Mouse (Mus musculus): ENCODE data around the gene Ccdc78. TPM values are rescaled to one million over a fixed set of nuclear protein-coding genes. Genes with fewer than 3 reads are reported as not detected.
"Not testable (repeated sequence)": the region's sequence is repeated elsewhere in the genome, so short reads cannot be mapped to it uniquely, and the experiment has no call there.

Gene Ccdc78
- not detected for total RNA-seq (2021)
- long read RNA-seq, experiment 1, result 0 reads
- long read RNA-seq, experiment 2, result 0 reads

DNA sequence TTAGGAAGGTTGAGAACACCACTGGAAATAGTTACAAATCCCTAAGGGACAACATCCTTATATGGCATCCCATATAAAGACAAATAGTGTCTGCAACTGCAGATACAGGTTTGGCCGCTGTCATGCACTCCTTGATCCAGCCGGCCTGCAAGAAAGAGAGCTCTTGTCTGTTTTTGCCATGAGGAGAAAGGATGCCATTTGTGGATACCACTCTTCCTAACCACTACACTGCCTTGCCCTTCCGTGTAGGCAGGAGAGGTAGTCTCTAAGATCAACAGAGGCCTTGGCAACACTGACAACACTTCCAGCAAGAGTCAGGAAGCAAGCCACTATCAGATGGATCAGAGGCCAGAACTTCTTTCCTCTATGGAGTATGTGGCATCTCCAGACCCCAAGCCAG lies at the start of gene Ccdc78:
TSS of gene Ccdc78 (plus strand) at position 301 of the 400 bp plus-strand sequence.
- DNase-seq, result no peak
- Histone ChIP-seq H3K4me3 (peak within 1 kb of the TSS; percentile 75), H3K27ac (peak within 1 kb of the TSS; percentile 88)
- intact Hi-C loops (cut with DNase I), result no loop called here
- no peak for TF ChIP-seq CTCF (IDR thresholded peaks at IDR 0.05)

DNA sequence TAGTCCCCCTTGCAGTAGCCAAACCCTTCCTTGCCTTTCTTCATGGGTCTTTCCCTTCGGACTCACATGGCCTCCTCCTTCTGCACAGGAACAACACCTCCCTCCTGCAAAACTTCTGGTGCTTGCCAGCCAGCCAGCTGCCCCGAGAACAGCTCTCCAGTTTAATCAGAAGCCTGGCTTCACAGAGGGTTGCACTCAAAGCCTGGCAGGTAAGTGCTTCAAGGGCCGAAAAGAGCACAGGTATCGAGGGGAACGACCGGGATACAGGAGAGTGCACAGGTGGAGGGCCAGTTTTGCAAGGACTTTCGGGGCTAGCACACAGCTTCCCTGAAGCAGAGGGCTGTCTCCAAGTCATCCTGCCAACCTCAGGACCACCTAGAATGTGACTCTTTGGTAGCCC lies 47.5 kb upstream of the Ccdc78 start:
- TF ChIP-seq CTCF (IDR thresholded peaks at IDR 0.05), result no peak
- no peak overlapping the region for H3K27ac ChIP-seq
- no peak overlapping the region for H3K4me3 ChIP-seq
- intact Hi-C loops (cut with DNase I), result no loop called here
- DNase-seq, result no peak

DNA sequence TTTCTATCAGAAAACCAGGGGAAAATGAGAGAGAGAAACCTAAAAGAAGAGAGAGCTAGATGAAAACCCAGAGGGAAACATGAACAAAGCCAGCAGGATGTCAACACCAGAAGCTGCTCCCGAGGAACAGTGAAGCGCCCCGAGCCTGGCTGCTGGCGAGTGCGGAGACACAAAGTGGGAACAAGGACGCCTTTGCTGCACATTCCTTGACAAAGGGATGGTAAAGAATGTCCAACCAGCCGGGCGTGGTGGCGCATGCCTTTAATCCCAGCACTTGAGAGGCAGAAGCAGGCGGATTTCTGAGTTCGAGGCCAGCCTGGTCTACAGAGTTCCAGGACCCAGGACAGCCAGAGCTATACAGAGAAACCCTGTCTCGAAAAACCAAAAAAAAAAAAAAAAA lies 44.9 kb upstream of the Ccdc78 start:
- H3K4me3 ChIP-seq; H3K27ac ChIP-seq; intact Hi-C loops (cut with DNase I); DNase-seq: not testable (repeated sequence)

DNA sequence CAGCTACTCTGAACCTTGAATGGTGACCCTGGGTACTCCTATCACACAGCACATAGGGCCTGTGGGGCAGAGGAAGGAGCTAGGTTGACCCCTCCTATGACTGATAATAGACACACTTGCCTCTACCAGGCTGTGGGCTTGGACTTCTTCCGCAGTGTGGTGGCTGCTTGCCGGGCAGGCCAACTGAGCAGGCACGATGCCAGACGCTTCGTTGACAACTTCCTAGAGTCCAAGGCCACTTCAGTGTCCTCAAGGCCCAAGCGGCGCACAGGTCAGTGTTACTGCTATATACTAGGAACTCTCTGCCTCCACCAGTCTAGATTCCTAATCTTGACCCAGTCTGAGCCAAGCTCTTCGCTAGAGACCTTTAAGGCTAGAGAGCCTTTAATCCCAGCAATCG lies 42.5 kb upstream of the Ccdc78 start:
- no peak for DNase-seq
- TF ChIP-seq CTCF (IDR thresholded peaks at IDR 0.05), result no peak
- Histone ChIP-seq H3K27ac (no peak overlapping the region), H3K4me3 (no peak overlapping the region)
- intact Hi-C loops (cut with DNase I), result no loop called here

DNA sequence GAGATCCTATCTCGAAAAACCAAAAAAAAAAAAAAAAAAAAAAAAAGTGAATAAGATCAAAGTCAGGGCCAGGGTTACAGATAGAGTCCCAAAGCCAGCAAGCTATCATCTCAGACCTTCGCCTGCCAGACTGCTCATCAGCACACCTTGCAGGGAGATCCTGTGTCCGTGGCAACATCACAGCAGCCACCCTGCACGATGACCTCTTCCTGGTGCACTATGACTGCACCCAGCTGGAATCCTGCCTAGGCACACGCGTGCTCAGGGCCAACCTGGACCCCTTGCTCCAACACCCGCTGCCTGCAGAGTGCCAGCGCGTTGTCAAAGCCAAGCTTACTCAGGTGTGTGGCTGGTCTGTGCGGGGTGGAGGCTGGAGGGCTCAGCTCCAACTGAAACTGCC lies 42.1 kb upstream of the Ccdc78 start:
- no peak for TF ChIP-seq CTCF (IDR thresholded peaks at IDR 0.05)
- no peak for DNase-seq
- intact Hi-C loops (cut with DNase I), result no loop called here
- H3K27ac ChIP-seq, result no peak overlapping the region
- no peak overlapping the region for H3K4me3 ChIP-seq

DNA sequence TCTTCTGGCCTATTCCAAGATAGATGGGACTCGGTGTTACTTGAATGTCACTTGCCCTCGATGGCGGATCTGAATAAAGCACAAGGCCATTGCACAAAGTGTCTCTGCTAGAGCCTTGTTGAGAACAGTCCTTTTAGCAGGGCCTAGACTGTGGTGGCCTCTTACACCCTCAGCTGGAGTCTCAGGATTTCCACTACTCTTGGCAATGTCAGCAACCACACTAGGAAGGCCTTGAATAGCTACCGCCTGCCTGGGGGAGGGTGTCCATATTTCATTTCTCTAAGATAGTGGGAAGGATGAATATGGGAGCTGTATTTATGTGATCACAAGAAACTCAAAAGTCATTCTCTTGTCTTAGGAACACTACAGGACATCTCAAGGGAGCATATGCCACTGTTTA lies 38.1 kb upstream of the Ccdc78 start:
- no peak overlapping the region for H3K27ac ChIP-seq
- intact Hi-C loops (cut with DNase I), result no loop called here
- DNase-seq, result no peak
- no peak overlapping the region for H3K4me3 ChIP-seq
- no peak for TF ChIP-seq CTCF (IDR thresholded peaks at IDR 0.05)

DNA sequence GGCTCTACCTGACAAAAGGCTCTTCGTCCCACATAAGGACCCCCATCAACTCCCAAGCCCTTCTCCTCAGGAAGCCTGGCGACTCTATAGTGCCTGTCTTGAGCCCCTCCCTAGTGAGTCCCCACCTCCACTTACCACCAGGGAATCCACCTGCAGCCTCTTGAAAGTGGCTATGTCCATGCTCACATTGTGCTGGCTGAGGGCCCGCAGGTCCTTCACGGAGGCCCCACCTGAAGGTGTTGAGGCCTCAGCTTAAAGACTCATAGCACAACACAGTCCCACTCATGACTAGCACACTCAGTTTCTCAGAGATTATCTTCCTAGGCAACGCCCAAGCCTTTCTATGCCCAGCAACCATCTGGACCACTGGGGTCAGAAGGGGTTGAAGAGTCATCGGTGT lies 37.1 kb upstream of the Ccdc78 start:
- intact Hi-C loops (cut with DNase I), result no loop called here
- H3K27ac ChIP-seq, result no peak overlapping the region
- H3K4me3 ChIP-seq, result no peak overlapping the region
- DNase-seq, result no peak
- no peak for TF ChIP-seq CTCF (IDR thresholded peaks at IDR 0.05)

DNA sequence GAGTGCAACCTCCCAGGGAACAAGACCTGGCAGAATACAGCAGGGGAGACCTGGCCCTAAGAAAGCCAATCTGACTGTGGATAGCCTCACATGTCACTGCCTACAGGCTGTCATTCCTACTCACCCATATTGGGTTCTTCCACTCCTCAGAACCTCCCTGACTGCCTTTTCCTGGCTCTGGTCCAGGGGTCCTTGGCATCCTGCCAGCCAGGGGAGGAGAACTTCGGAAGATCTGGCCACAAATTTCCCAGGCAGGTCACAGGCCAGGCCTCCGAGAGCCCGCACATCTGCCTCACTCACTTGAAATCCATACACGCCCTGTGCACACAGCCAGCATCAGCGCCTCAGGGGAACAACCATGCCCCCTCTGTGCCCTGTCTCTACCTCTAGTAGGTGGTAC lies 34.9 kb upstream of the Ccdc78 start:
- TF ChIP-seq CTCF (IDR thresholded peaks at IDR 0.05), result no peak
- H3K4me3 ChIP-seq, result no peak overlapping the region
- no peak overlapping the region for H3K27ac ChIP-seq
- intact Hi-C loops (cut with DNase I), result no loop called here
- peak; percentile 56 for DNase-seq

DNA sequence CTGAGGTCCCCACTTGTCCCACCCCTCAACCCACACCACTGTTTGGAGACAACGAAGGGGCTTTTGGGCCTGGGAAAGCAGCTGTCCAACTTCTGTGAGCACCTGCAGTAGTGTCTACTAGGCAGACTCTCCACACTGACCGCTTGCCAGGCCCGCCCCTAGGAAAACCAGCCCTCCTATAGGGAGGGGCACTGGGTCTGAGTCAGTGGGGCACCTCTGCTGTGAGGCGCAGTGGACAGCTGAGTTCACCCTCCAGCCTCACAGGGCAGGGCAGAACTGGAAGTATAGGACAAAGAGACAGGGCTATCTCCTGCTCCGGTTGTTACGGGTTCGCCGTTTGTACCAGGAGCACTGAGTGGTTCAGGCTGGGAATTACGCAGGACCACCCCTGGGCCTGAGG lies 32.1 kb upstream of the Ccdc78 start, which contains the start of gene Msln:
TSS of gene Msln (minus strand) at position 138 of the 400 bp plus-strand sequence.
- no peak for TF ChIP-seq CTCF (IDR thresholded peaks at IDR 0.05)
- no peak within 1 kb of the TSS for H3K27ac ChIP-seq
- intact Hi-C loops (cut with DNase I), result no loop called here
- H3K4me3 ChIP-seq, result no peak within 1 kb of the TSS
- DNase-seq, result no peak

DNA sequence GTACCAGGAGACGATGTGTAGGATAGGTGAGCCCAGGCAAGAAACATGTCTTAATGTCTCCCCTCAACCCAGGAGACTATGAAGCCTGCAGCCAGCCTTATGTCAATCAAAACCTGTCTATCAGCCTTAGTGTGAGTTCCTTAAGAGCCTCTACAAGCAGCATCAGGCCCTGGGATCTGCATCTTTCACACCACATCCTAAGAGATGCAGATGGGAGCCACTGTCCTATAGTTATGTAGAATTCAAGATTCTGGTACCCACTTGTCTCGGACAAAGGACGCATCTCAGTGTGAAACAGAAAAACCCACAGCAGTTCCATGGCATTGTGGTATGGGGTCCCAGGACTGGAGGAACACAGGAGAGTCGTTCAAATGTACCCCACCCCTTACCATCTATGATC lies 31.3 kb upstream of the Ccdc78 start:
- DNase-seq, result no peak
- Histone ChIP-seq H3K27ac (no peak overlapping the region), H3K4me3 (no peak overlapping the region)
- TF ChIP-seq CTCF (IDR thresholded peaks at IDR 0.05), result no peak
- intact Hi-C loops (cut with DNase I), result no loop called here

DNA sequence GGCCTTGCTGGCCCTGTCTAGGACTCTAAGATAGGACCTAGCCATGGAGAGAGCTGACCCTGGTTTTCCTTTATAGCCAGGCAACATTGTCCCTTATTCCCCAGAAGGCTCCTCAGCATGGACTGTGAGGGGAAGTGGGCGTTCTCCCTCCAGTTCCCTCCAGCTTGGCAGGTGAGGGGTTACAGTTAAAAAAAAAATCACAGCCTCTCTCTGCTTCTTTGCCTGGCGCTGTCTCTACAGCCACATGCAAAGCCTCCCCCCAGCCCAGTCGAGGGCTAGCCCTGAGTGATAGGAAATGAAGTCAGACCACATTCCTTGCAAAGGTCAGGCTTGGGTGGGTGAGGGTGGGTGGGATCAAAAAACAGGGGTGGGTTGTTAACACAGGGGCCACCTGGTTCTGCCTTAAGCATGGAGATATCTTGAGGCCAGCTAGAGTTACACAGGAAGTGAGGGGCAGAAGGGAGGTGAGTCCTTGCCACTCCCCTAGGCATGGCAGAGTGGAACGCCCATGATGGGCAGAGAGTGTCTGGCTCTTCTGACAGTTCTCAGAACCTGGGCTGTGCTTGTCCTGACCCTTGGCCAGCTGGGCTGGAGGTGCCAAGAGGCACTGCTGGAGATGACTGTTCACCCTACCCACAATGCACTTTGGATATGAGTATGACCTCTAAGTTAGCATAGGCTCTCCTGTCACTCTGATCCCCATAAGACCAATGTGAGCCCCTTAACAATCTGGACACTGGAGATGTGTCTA lies 30.6 kb upstream of the Ccdc78 start:
- no peak for DNase-seq
- no peak for TF ChIP-seq CTCF (IDR thresholded peaks at IDR 0.05)
- intact Hi-C loops (cut with DNase I), result no loop called here
- no peak overlapping the region for H3K27ac ChIP-seq
- no peak overlapping the region for H3K4me3 ChIP-seq

DNA sequence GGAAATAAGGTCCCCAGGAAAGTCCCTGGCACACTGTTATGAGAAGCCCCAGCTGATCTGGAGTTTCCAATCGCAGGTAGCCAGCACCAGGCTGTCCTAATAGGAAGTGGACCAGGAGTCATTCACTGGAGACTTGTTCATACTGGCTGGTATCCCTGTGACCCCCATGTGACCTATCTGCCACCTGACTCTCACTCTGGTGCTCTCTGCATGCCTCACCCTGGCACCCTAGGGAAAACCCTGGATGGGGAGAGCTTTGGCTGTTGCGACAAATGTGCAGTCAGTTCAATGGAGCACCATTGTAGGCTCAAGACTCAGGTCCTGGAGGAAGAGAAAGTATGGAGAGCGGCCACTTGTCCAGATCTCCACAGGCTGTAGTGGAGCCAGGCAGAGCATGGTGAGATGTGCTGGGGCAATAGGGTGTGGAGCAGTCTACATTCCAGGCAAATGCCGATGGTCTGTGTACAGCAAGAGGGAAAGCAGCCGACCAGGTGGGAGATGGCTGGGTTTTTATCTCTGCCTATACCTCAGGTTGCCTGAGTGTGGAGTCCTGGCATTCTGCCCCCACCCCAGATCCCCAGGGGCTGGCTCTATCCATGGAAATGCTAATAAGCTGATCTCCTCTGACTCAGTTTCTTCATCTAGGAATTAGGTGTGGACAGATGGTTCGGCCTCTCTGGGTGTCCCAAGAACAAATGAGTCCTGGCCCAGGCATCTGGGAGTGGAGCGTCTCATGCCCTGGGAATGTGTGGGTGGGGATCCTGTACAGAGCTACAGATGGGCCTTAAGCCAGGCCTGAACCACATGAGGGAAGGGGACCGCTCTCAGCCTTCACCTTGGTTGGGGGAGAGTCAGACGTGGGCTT lies 29.8 kb upstream of the Ccdc78 start:
- no peak for TF ChIP-seq CTCF (IDR thresholded peaks at IDR 0.05)
- Histone ChIP-seq H3K27ac (no peak overlapping the region), H3K4me3 (no peak overlapping the region)
- intact Hi-C loops (cut with DNase I), result no loop called here
- no peak for DNase-seq

DNA sequence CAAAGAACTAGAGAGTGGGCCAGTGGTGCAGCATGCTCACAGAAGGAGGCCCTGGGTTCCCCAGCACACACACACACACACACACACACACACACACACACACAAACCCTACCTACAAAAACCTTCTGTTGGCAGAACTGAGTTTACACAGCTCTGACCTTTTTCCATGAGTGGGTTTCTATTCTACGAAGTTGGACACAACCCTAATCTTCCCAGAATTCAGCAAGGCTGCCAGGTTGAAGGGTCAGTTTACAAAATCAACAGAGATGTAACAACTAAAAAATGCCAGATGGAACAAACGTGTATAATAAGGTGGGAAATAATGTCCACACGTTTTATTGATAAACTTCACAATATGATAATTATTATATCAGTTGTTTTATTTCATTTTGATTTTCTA lies 28.7 kb upstream of the Ccdc78 start:
- no peak for TF ChIP-seq CTCF (IDR thresholded peaks at IDR 0.05)
- Histone ChIP-seq H3K27ac (no peak overlapping the region), H3K4me3 (no peak overlapping the region)
- no peak for DNase-seq
- intact Hi-C loops (cut with DNase I), result no loop called here
